Mouse (Mus musculus): Measurements from ENCODE around the gene Med29. TPM values are rescaled to one million over a fixed set of nuclear protein-coding genes. Genes with fewer than 3 reads are reported as not detected.
A peak's percentile ranks its signal among the peaks of the same experiment; 100 is the strongest.

Gene Med29
- polyA plus RNA-seq, 1 experiment from 2014 or later, result 60.2 TPM

DNA sequence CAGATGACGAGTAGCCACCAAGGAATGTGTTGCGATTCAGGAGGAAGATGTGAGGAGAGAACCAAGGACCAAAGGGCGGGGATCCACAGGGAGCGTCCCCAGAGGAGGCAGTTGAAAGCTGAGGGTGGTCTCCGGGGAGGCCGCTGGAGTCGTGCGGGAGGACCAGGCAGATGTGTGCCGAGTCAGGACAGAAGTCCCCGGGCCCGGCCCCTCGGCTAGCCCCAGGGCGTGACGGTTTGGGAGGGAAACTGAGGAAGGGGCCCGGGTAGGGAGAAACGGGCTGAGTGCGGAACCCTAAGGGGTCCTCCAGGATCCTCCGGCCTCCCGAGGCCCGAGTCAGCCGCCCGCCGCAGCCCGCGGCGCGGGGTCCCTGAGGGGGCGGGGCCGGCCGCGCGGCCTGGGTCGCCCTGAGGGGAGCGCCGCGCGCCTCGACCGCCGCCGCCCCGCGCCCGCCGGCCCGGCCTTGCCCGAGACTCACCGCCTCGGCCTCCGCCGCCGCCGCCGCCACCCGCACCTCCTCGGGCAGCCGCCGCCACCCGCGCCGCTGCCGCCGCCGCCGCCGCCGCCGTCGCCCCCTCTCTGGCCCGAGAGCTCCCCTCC lies 43.3 kb upstream of the Med29 start:
- H3K4me2 ChIP-seq (ENCODE audit: low read length), result peak overlapping the region; percentile 83
- ATAC-seq (replicated peaks; ENCODE audit: low FRiP score, low TSS enrichment, low read depth) (peak; percentile 45), DNase-seq (ENCODE audit: low spot score) (peak; percentile 61)
- H3K9ac ChIP-seq (ENCODE audit: low read length), result peak overlapping the region; percentile 91
- under 1% methylated on average over 36 of the region's 70 CpGs for WGBS
- H3K27ac ChIP-seq (ENCODE audit: low read depth), result no peak overlapping the region
- peaks cover 21% of the 10 kb centered on the region; the same call in 1 of the 2 replicates for H3K36me3 ChIP-seq (ENCODE audit: control insufficient read depth, insufficient read depth, low read length)
- H3K27me3 ChIP-seq (replicated peaks; ENCODE audit: control insufficient read depth, insufficient read depth, low read length), result no peaks in the 10 kb centered on the region
- no peaks in the 10 kb centered on the region for H3K9me3 ChIP-seq (ENCODE audit: control insufficient read depth, low read length)
- peak overlapping the region; percentile 85 for H3K4me3 ChIP-seq (ENCODE audit: low read depth, low read length)
- peaks cover 16% of the 10 kb centered on the region for H3K4me1 ChIP-seq (replicated peaks; ENCODE audit: control insufficient read depth, insufficient read depth, low read length)

DNA sequence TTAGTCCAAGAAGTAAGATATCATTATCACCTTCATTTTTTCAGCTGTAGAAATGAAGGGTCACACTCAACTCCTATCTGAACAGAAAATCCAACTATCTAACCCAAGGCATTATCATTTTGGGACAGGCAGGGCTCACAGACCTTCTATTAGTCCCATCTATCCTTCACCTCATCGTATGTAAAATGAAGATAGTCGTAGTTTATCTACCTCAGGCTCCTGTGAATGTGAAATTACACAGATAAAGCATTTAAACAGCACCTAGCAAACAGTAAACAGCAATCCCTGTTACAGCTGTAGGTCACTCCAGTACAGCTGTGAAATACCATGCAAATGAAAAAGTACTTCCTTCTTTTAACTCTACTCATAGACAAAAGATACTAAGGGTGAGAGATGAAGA lies 39.7 kb upstream of the Med29 start:
- Histone ChIP-seq H3K9me3 (ENCODE audit: control insufficient read depth, low read length) (no peaks in the 10 kb centered on the region), H3K27ac (ENCODE audit: low read depth) (no peak overlapping the region), H3K4me2 (ENCODE audit: low read length) (no peak overlapping the region), H3K27me3 (replicated peaks; ENCODE audit: control insufficient read depth, insufficient read depth, low read length) (no peaks in the 10 kb centered on the region), H3K9ac (ENCODE audit: low read length) (no peak overlapping the region), H3K4me1 (replicated peaks; ENCODE audit: control insufficient read depth, insufficient read depth, low read length) (peaks cover 16% of the 10 kb centered on the region), H3K4me3 (ENCODE audit: low read depth, low read length) (no peak overlapping the region), H3K36me3 (ENCODE audit: control insufficient read depth, insufficient read depth, low read length) (peaks cover 21% of the 10 kb centered on the region; the same call in 1 of the 2 replicates)
- ATAC-seq (replicated peaks; ENCODE audit: low FRiP score, low TSS enrichment, low read depth) (no peak), DNase-seq (ENCODE audit: low spot score) (no peak)
- WGBS, result 96% methylated on average over 2 of the region's 2 CpGs

GRCm38 (mm10) chr7:28430512-28430911 lies 38.0 kb upstream of the Med29 start:
- Histone ChIP-seq H3K4me3 (ENCODE audit: low read depth, low read length) (no peak overlapping the region), H3K9ac (ENCODE audit: low read length) (no peak overlapping the region), H3K27ac (ENCODE audit: low read depth) (no peak overlapping the region), H3K9me3 (ENCODE audit: control insufficient read depth, low read length) (no peaks in the 10 kb centered on the region), H3K4me2 (ENCODE audit: low read length) (no peak overlapping the region), H3K27me3 (replicated peaks; ENCODE audit: control insufficient read depth, insufficient read depth, low read length) (no peaks in the 10 kb centered on the region), H3K36me3 (ENCODE audit: control insufficient read depth, insufficient read depth, low read length) (peaks cover 21% of the 10 kb centered on the region; the same call in 1 of the 2 replicates), H3K4me1 (replicated peaks; ENCODE audit: control insufficient read depth, insufficient read depth, low read length) (peaks cover 16% of the 10 kb centered on the region)
- ATAC-seq (replicated peaks; ENCODE audit: low FRiP score, low TSS enrichment, low read depth), result no peak
- WGBS, result 72% methylated on average over 1 of the region's 1 CpGs
- no peak for DNase-seq (ENCODE audit: low spot score)

DNA sequence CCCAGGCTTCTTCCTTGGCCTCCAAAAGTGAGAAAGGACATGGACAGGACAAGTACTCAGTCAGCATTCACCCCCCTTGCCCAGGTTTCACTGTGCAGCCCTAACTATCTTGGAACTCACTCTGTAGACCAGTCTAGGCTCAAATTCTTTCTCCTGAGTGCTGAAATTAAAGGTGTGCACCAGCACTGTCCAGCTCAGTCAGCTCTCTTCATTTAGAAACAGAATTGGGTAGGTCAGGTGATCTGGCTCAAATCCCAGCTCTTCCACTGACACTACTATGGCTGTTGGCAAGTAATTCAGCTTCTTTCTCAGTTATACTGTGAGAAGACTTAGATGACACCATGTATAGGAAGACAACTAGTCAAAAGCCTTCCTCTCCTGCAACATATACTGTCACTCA lies 35.2 kb upstream of the Med29 start:
- Histone ChIP-seq H3K9ac (ENCODE audit: low read length) (no peak overlapping the region), H3K36me3 (ENCODE audit: control insufficient read depth, insufficient read depth, low read length) (peaks cover 28% of the 10 kb centered on the region), H3K27me3 (replicated peaks; ENCODE audit: control insufficient read depth, insufficient read depth, low read length) (no peaks in the 10 kb centered on the region), H3K4me1 (replicated peaks; ENCODE audit: control insufficient read depth, insufficient read depth, low read length) (no peaks in the 10 kb centered on the region), H3K9me3 (ENCODE audit: control insufficient read depth, low read length) (no peaks in the 10 kb centered on the region), H3K4me2 (ENCODE audit: low read length) (no peak overlapping the region), H3K4me3 (ENCODE audit: low read depth, low read length) (no peak overlapping the region), H3K27ac (ENCODE audit: low read depth) (no peak overlapping the region)
- ATAC-seq (replicated peaks; ENCODE audit: low FRiP score, low TSS enrichment, low read depth) (no peak), DNase-seq (ENCODE audit: low spot score) (no peak)

DNA sequence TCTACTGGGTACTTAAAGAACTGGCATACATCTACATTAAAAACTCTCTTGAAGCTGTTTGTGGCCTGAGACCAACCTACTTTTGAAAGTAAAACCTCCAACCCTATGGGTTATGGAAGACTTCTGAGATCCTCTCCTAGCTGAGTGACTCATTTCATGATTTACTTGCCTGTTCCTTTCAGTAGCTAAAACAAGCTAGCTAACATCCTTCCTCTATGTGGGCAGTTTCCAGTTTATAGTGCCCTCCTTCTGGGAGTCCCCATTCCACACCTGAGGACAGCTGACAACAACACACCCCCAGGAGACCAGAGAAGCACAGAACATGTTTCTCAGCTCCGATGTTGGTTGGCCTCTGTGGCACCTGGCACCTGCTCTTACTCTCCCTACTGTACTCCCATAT lies 30.5 kb upstream of the Med29 start:
- no peak for DNase-seq (ENCODE audit: low spot score)
- no peaks in the 10 kb centered on the region for H3K9me3 ChIP-seq (ENCODE audit: control insufficient read depth, low read length)
- 85% methylated on average over 1 of the region's 1 CpGs for WGBS
- no peak for ATAC-seq (replicated peaks; ENCODE audit: low FRiP score, low TSS enrichment, low read depth)
- no peak overlapping the region for H3K4me2 ChIP-seq (ENCODE audit: low read length)
- no peak overlapping the region for H3K4me3 ChIP-seq (ENCODE audit: low read depth, low read length)
- H3K36me3 ChIP-seq (ENCODE audit: control insufficient read depth, insufficient read depth, low read length), result peaks cover 58% of the 10 kb centered on the region
- peaks cover 9% of the 10 kb centered on the region; the same call in 1 of the 2 replicates for H3K4me1 ChIP-seq (replicated peaks; ENCODE audit: control insufficient read depth, insufficient read depth, low read length)
- H3K9ac ChIP-seq (ENCODE audit: low read length), result no peak overlapping the region
- no peak overlapping the region for H3K27ac ChIP-seq (ENCODE audit: low read depth)
- H3K27me3 ChIP-seq (replicated peaks; ENCODE audit: control insufficient read depth, insufficient read depth, low read length), result no peaks in the 10 kb centered on the region

- ATAC-seq (replicated peaks; ENCODE audit: low FRiP score, low TSS enrichment, low read depth), result no peak
- Histone ChIP-seq H3K9me3 (ENCODE audit: control insufficient read depth, low read length) (no peaks in the 10 kb centered on the region), H3K4me2 (ENCODE audit: low read length) (no peak overlapping the region), H3K9ac (ENCODE audit: low read length) (no peak overlapping the region), H3K36me3 (ENCODE audit: control insufficient read depth, insufficient read depth, low read length) (peaks cover 86% of the 10 kb centered on the region), H3K4me3 (ENCODE audit: low read depth, low read length) (no peak overlapping the region), H3K4me1 (replicated peaks; ENCODE audit: control insufficient read depth, insufficient read depth, low read length) (peaks cover 9% of the 10 kb centered on the region; the same call in 1 of the 2 replicates), H3K27ac (ENCODE audit: low read depth) (0 out of 2 replicates have a peak overlapping the region, but pooled peaks have one; percentile 5), H3K27me3 (replicated peaks; ENCODE audit: control insufficient read depth, insufficient read depth, low read length) (no peaks in the 10 kb centered on the region)
- DNase-seq (ENCODE audit: low spot score), result no peak
- WGBS, result 83% methylated on average over 2 of the region's 2 CpGs
Measured at GRCm38 (mm10) chr7:28419416-28419815, 26.9 kb upstream of the Med29 start.

- H3K27me3 ChIP-seq (replicated peaks; ENCODE audit: control insufficient read depth, insufficient read depth, low read length), result no peaks in the 10 kb centered on the region
- peaks cover 88% of the 10 kb centered on the region for H3K36me3 ChIP-seq (ENCODE audit: control insufficient read depth, insufficient read depth, low read length)
- H3K4me2 ChIP-seq (ENCODE audit: low read length), result no peak overlapping the region
- no peak for DNase-seq (ENCODE audit: low spot score)
- no peak overlapping the region for H3K4me3 ChIP-seq (ENCODE audit: low read depth, low read length)
- H3K27ac ChIP-seq (ENCODE audit: low read depth), result no peak overlapping the region
- H3K4me1 ChIP-seq (replicated peaks; ENCODE audit: control insufficient read depth, insufficient read depth, low read length), result peaks cover 9% of the 10 kb centered on the region; the same call in 1 of the 2 replicates
- no peak overlapping the region for H3K9ac ChIP-seq (ENCODE audit: low read length)
- 62% methylated on average over 8 of the region's 8 CpGs for WGBS
- no peaks in the 10 kb centered on the region for H3K9me3 ChIP-seq (ENCODE audit: control insufficient read depth, low read length)
- no peak; the same call in 1 of the 2 replicates for ATAC-seq (replicated peaks; ENCODE audit: low FRiP score, low TSS enrichment, low read depth)
Measured at GRCm38 (mm10) chr7:28418096-28418670, 25.7 kb upstream of the Med29 start.

DNA sequence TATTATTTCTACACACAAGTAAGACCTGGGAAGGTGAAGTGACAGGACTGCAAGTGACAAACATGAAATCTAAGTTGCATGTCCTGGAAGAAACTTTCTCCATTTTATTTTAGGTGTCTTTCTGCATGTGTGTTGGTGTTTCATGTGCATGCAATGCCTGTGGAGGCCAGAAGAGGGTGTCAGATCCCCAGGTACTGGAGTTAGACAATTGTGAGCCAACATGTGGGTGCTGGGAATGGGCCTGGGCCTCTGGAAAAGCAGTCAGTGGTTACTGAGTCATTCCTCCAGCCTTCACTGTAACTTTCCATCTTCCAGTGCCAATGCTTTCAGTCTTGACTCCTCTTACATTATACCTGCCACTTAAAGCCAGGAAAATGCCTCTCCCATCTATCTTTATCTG lies 24.9 kb upstream of the Med29 start:
- H3K9me3 ChIP-seq (ENCODE audit: control insufficient read depth, low read length), result no peaks in the 10 kb centered on the region
- H3K4me1 ChIP-seq (replicated peaks; ENCODE audit: control insufficient read depth, insufficient read depth, low read length), result peaks cover 9% of the 10 kb centered on the region; the same call in 1 of the 2 replicates
- ATAC-seq (replicated peaks; ENCODE audit: low FRiP score, low TSS enrichment, low read depth), result no peak
- H3K36me3 ChIP-seq (ENCODE audit: control insufficient read depth, insufficient read depth, low read length), result peaks cover 88% of the 10 kb centered on the region
- no peak for DNase-seq (ENCODE audit: low spot score)
- no peak overlapping the region for H3K4me3 ChIP-seq (ENCODE audit: low read depth, low read length)
- H3K27me3 ChIP-seq (replicated peaks; ENCODE audit: control insufficient read depth, insufficient read depth, low read length), result no peaks in the 10 kb centered on the region
- H3K4me2 ChIP-seq (ENCODE audit: low read length), result no peak overlapping the region
- H3K27ac ChIP-seq (ENCODE audit: low read depth), result no peak overlapping the region
- H3K9ac ChIP-seq (ENCODE audit: low read length), result no peak overlapping the region

DNA sequence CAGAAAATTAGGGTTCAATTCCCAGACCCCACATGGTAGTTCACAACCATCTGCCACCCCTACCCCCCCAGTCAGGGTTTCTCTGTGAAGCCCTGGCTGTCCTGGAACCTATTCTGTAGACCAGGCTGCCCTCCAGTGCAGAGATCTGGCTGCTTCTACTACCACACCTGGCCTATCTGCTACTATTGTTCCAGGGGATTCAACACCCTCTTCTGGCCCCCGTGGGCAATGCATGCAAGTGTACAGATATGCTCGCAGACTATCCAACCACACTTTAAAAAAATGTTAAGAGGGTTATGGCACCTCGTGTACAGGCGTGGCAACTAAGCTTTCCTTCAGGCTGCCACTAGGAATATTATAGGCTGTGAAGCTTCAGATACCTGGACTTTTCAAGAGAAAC lies 20.3 kb upstream of the Med29 start:
- 87% methylated on average over 4 of the region's 4 CpGs for WGBS
- DNase-seq (ENCODE audit: low spot score) (no peak), ATAC-seq (replicated peaks; ENCODE audit: low FRiP score, low TSS enrichment, low read depth) (no peak)
- Histone ChIP-seq H3K9ac (ENCODE audit: low read length) (no peak overlapping the region), H3K27me3 (replicated peaks; ENCODE audit: control insufficient read depth, insufficient read depth, low read length) (no peaks in the 10 kb centered on the region), H3K4me2 (ENCODE audit: low read length) (no peak overlapping the region), H3K9me3 (ENCODE audit: control insufficient read depth, low read length) (no peaks in the 10 kb centered on the region), H3K4me1 (replicated peaks; ENCODE audit: control insufficient read depth, insufficient read depth, low read length) (0 out of 2 replicates have a peak, but pooled peaks cover 2% of the 10 kb centered on the region), H3K4me3 (ENCODE audit: low read depth, low read length) (no peak overlapping the region), H3K27ac (ENCODE audit: low read depth) (no peak overlapping the region), H3K36me3 (ENCODE audit: control insufficient read depth, insufficient read depth, low read length) (peaks cover 84% of the 10 kb centered on the region)
